Mouse (Mus musculus): Measurements from ENCODE around the gene Olfr401. TPM values are rescaled to one million over a fixed set of nuclear protein-coding genes. Genes with fewer than 3 reads are reported as not detected.

Gene Olfr401
- polyA plus RNA-seq (2017; shearing (Covaris generic)): not detected

DNA sequence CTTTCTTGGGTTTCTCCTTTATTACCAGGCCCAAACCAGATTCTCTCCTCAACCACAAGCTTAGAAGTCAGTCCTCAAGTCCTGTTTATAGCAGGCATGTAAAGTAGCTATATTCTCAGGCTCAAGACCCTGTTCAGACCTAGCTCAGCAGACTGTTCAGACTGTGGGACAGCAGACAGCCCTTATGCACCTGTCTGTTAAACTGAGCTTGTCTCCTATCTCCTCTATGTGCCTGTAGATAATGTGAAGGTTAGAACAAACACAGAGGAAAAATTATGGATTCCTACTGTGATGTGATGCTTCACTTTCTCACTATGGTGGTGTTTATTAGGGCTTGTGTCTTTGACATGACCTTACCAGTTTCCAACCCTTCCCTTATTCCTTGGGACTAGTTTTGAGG, at the start of gene Olfr401:
TSS of gene Olfr401 (plus strand) at position 301 of the 400 bp plus-strand sequence.

DNA sequence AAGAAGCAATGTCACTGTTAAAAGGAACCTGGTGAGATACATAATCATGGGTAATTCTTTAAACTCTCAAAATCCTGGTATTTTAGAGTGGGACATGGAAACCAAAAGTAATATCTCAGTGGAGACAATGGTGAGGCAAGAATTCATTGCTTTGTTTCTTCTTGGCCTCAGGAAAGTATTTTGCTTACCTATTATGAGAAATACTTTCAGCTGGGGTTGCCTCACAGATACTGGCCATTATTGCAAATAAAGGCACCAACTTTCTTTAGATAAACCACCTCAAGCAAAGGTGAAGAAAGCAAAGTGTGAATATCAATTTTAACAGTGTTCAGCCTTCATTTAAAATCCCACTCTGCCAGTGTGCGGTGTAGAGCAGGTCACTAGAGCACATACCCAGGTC, 43.9 kb upstream of the Olfr401 start, which contains the start of gene Zfp616:
TSS of gene Zfp616 (plus strand) at position 301 of the 400 bp plus-strand sequence.

DNA sequence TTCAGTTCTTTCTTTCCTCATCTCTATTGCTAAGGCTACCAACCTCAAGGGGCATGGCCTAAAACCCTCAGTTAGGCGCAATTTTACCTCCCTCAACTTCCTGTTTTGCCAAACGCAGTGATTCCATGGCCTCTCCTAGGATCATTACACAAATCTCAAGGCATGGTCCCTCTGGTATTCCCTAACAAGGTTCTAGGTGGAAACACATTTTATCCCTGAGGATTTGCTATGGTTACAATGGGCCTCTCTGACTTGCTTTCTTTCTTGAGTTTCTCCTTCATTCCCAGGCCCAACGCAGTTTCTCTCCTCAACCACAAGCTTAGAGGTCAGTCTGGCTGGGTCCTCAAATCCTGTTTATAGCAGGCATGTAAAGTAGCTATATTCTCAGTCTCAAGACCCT, 39.7 kb downstream of the Olfr401 start, which contains the start of gene Olfr402:
TSS of gene Olfr402 (plus strand) at position 301 of the 400 bp plus-strand sequence.

Other genes starting within 250 kb of the Olfr401 start
- not detected for gene Olfr394, start 222.9 kb upstream of the Olfr401 start, polyA plus RNA-seq (2017; shearing (Covaris generic))
- not detected for gene Olfr395, start 204.4 kb upstream of the Olfr401 start, polyA plus RNA-seq (2017; shearing (Covaris generic))
- gene Olfr23, start 177.0 kb upstream of the Olfr401 start, polyA plus RNA-seq (2017; shearing (Covaris generic)): not detected
- not detected for gene Olfr397, start 152.9 kb upstream of the Olfr401 start, polyA plus RNA-seq (2017; shearing (Covaris generic))
- gene Olfr398, start 123.3 kb upstream of the Olfr401 start, polyA plus RNA-seq (2017; shearing (Covaris generic)): not detected
- not detected for gene Olfr139, start 57.2 kb upstream of the Olfr401 start, polyA plus RNA-seq (2017; shearing (Covaris generic))
- not detected for gene Olfr399, start 57.1 kb upstream of the Olfr401 start, polyA plus RNA-seq (2017; shearing (Covaris generic))
- gene Zfp616, start 43.8 kb upstream of the Olfr401 start, polyA plus RNA-seq (2017; shearing (Covaris generic)): not detected
- gene Olfr402, start 39.8 kb downstream of the Olfr401 start, polyA plus RNA-seq (2017; shearing (Covaris generic)): not detected
- gene Olfr403, start 72.5 kb downstream of the Olfr401 start, polyA plus RNA-seq (2017; shearing (Covaris generic)): not detected
- gene Olfr43, start 97.7 kb downstream of the Olfr401 start, polyA plus RNA-seq (2017; shearing (Covaris generic)): not detected
- gene Olfr406, start 146.1 kb downstream of the Olfr401 start, polyA plus RNA-seq (2017; shearing (Covaris generic)): not detected
- not detected for gene Olfr59, start 170.0 kb downstream of the Olfr401 start, polyA plus RNA-seq (2017; shearing (Covaris generic))
- not detected for gene Olfr410, start 224.3 kb downstream of the Olfr401 start, polyA plus RNA-seq (2017; shearing (Covaris generic))
- gene Olfr411, start 238.9 kb downstream of the Olfr401 start, polyA plus RNA-seq (2017; shearing (Covaris generic)): not detected
- not detected for gene Olfr412, start 248.4 kb downstream of the Olfr401 start, polyA plus RNA-seq (2017; shearing (Covaris generic))